Mouse (Mus musculus) olfactory bulb, adult 2 months (tissue): ENCODE results near the gene Rin3.

ENCODE experiments used
- CTCF ChIP-seq: fragments of 200-500 bp; IDR thresholded peaks from 2 replicates; pipeline ENCODE4 v1.5.1; 2012; ENCODE audit warnings: low read depth, mild to moderate bottlenecking, low read length, moderate library complexity; ENCODE audit not compliant: insufficient read depth
- POLR2A ChIP-seq: fragments of 200-500 bp; IDR thresholded peaks from 2 replicates; pipeline ENCODE4 v1.6.1; 2012; ENCODE audit warnings: mild to moderate bottlenecking, low read depth, low read length, moderate library complexity; ENCODE audit not compliant: insufficient read depth

DNA sequence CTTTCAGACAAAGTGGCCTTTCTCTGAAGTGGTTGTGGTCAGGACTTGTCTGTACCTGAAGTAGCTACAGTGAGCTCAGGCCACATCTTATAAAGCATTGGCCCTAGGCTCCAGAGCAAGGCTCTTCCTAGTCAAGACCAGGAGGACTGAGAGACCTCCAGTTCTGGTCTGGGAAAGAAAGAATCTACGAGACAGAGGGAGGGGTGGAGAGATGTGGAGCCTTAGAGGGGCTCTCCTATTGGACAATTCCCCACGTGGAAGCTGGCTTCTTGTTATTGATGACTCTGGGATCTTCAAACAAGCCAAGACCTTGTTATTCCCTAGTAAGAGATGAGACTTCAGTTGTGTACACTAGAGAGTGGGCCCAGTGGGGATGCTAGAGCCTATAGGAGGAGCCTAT, 6.0 kb downstream of the Rin3 start:
- no peak for TF ChIP-seq CTCF
- TF ChIP-seq POLR2A, result no peak
